13 mouse cellular contexts compared by ENCODE assay signal in the genomic region with DNA sequence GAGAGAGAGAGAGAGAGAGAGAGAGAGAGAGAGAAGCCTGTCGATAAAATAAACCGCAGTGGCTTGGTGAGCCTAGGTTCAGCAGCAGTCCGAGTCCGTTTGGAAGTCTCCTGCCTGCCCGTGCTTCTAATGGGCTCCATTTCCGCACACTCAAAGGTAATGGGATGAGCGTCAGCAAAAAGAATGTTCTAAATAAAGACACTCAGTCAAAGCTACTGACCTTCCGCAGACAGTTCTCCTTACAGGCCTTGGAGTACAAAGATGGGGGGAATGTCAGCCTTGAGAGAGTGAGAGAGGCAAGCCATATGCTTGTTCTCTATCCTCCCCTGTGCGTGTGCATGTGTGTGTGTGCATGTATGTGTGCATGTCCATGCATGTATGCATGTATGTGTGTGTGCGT.
"Had no signal": no experiment of that assay in that cellular context is flagged by ENCODE, and none has a peak within 500 bp of the region (broad histone marks: within the 10 kb centered on the region; RNA-seq: fewer than 3 reads in every experiment).

No protein-coding gene starts in this region.

- H3K9me3 ChIP-seq: limb, embryonic 10.5 days; liver, embryonic 12.5 days; midbrain, embryonic 15.5 days; neural tube, embryonic 13.5 days; stomach, embryonic 15.5 days had no signal

- H3K4me1 ChIP-seq: midbrain, embryonic 15.5 days had no signal

- H3K36me3 ChIP-seq: limb, embryonic 10.5 days; liver, embryonic 12.5 days; midbrain, embryonic 15.5 days; neural tube, embryonic 13.5 days; stomach, embryonic 15.5 days had no signal

- H3K27ac ChIP-seq: left cerebral cortex, adult 2 months; limb, embryonic 10.5 days; liver, embryonic 12.5 days; midbrain, embryonic 15.5 days; neural tube, embryonic 13.5 days; stomach, embryonic 15.5 days had no signal

- H3K4me2 ChIP-seq: liver, embryonic 12.5 days; midbrain, embryonic 11.5 days; midbrain, embryonic 15.5 days; neural tube, embryonic 13.5 days; stomach, embryonic 15.5 days had no signal

- H3K9ac ChIP-seq: liver, embryonic 12.5 days; liver, postnatal 0 days; midbrain, embryonic 15.5 days; neural tube, embryonic 13.5 days; stomach, embryonic 15.5 days had no signal

- H3K27me3 ChIP-seq: liver, embryonic 12.5 days; midbrain, embryonic 15.5 days; neural tube, embryonic 13.5 days; stomach, embryonic 15.5 days had no signal

- ATAC-seq: liver, embryonic 12.5 days; liver, postnatal 0 days; midbrain, embryonic 15.5 days had no signal

- H3K4me3 ChIP-seq: left cerebral cortex, adult 2 months; limb, embryonic 10.5 days; liver, embryonic 12.5 days; midbrain, embryonic 15.5 days; neural tube, embryonic 13.5 days; stomach, embryonic 15.5 days had no signal

- DNase-seq: kidney, postnatal 25 days; liver, postnatal 0 days; lung, postnatal 36 days; right cerebral cortex, postnatal 14 days; thymus, adult 2 months; thymus, postnatal 25 days had no signal
